Mouse (Mus musculus) stomach, postnatal 0 days (tissue): ENCODE results near the gene Lrrc40.

Source experiments
- CTCF ChIP-seq: IDR thresholded peaks from 2 replicates; pipeline ENCODE4 v1.5.1; 2016; ENCODE audit warnings: antibody characterized with exemption, low read depth, mild to moderate bottlenecking, moderate library complexity
- EP300 ChIP-seq: optimal IDR thresholded peaks from 2 replicates; pipeline ENCODE3; 2016; ENCODE audit warnings: antibody characterized with exemption

GRCm38 (mm10) chr3:158077380-158077772 is 40.9 kb downstream of the Lrrc40 start:
- TF ChIP-seq EP300 (no peak), CTCF (no peak)
